Mouse (Mus musculus) brain, embryonic 18.5 days (tissue): Measurements from ENCODE around the gene Sh2b3.

Source experiments
- DNase-seq: peaks from one replicate; pipeline ENCODE4 v3.0.0-alpha.2; 2012; ENCODE audit warnings: low read depth, low spot score

Sh2b3 gene

DNA sequence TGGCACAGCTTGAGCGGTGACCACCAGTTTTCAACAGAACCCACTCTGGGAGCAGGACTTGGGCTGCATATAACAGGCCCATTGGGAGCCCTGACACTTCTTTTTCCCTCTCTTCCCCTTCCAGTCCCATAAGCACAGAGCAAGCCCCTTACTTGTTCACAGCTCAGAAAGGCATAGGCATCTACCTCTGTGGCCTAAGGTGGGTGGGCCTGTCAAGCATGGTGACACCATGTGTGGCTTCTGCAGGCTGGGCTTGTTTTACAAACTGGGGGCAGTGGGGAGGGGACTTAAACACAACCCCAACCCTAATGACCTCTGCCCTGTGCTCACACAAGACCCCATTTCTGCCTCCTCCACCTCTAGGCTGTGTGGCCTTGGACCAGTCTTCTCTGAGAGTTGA lies 13.8 kb downstream of the Sh2b3 start:
- no peak for DNase-seq

DNA sequence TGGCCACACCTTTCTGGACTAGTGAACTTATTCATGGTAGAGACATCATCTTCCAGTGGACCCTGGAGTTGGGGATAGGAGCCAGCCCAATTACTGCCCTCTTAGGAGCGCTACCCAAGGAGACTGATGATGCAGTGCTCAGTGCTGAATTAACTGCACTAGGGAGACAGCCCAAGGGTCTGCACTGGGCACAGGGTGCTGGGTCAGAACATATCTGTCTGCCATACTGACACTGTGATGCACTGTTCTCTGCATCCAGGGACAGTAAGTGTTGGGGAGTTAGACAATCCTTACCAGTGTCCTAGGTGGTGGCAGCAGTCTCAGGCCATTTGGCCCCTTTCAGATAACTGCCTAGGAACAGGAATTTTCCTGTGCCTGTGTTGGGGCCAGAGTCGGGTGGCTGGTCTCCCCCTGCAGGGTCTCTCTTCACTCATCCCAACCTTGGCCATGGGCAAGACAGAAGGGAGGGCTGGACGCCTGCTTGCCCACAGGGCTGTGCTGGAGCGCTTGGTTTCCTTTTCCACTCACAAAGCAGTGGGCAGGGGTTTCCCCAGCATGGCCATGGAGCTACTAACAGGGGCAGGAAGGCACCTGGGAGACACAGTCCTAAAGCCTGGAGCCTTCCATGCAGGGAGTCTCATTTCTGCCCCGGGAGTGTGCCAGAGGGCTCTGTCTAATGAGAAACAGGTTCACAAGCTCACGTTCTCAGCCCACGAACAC lies 14.5 kb downstream of the Sh2b3 start:
- DNase-seq, result no peak

DNA sequence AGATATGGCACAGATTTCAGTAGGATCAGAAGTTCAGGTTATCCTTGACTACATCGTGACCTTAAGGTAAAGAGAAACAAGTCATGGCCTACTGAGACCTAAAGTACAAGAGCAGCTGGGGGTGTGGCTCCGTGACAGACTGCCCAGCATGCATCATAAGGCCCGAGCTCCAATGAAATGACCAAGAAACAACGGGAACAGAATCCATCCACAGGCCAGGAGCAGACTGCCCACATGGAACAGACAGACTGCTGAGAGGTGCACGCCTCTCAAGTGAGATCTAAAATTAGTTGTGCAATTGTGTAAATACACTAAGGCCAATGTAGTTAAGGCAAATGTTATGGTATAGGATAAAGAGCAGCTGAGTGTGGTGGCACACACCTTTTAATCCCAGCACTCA lies 15.9 kb downstream of the Sh2b3 start:
- DNase-seq, result no peak

DNA sequence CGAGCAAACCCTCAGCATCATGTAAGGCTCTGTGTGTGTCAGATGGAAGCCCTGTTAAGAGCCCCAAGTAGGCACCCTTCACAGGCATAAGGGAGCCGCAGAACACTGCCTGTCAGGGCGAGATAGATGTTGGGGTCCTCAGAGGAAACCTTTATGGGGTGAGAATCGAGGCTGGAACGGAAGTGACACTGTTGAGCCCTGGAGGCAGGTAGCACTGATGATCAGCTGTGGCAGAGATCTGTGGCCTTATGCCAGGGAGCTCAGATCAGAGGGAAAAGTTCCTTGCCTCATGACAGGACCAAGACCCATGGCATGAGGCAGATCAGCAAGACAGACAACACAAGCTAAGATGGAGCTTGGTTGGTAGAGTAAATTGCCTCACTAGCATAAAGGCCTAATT lies 16.3 kb downstream of the Sh2b3 start:
- no peak for DNase-seq

DNA sequence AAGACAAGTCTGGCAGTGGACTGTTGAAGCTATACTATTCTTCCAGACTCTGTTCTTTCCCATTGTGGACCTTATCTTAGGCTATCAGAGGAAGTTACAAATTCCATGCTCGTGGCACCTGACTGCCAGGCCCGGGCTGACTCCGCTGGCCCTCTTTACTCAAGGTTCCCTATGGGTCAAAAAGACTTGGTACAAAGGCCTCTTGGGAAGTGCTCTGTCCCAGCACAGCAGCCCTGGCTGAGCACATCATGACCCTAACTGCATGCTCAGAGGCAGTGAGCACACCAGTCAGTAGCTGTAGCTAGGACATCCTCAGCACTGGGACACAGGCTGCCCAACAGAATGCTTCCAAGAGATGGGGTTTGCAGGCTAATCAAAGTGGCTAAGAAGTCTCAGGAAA lies 16.8 kb downstream of the Sh2b3 start:
- DNase-seq, result no peak

- no peak for DNase-seq
These were observed 17.3 kb downstream of the Sh2b3 start for GRCm38 (mm10) chr5:121820161-121820560.

- no peak for DNase-seq
These were observed 17.9 kb downstream of the Sh2b3 start for GRCm38 (mm10) chr5:121819559-121819958.

DNA sequence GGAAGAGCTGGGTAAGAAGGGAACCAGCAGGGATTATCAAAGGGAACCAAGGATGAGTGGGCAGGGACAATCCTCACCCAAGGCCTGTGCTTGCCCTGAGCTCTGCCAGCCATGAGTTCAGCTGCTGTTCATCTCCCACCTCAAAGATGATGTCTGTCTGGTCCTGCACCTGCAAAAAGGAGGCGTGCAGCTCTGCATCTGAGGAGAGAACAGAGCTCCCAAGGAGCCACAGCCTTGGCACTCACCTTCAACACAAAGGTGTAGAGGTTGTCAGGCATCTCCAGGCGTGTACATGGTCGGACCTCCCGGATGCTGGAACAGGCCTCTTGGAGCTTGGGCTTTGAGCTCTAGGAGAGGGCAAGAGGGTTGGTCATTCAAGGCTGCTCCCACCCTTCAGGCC lies 18.6 kb downstream of the Sh2b3 start:
- DNase-seq, result no peak

DNA sequence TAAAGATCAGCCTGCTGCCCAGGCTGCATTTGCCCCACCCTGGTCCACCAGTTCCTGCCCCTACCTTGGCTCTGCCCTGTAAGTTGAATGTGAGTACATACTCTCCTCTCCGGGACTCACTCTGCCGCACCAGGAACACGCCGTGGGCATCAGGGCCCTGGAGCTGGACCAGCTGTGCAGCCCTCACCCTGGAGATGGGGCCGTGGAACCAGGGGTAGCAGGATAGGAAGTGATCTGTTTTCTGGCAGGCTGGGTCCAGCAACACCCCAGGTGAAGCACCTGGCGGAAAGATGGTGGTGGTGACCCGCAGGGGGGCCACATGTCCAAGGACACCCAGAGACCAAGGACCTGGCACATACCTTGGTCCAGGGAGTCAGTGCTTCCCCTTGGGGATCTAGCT lies 19.0 kb downstream of the Sh2b3 start:
- no peak for DNase-seq

DNA sequence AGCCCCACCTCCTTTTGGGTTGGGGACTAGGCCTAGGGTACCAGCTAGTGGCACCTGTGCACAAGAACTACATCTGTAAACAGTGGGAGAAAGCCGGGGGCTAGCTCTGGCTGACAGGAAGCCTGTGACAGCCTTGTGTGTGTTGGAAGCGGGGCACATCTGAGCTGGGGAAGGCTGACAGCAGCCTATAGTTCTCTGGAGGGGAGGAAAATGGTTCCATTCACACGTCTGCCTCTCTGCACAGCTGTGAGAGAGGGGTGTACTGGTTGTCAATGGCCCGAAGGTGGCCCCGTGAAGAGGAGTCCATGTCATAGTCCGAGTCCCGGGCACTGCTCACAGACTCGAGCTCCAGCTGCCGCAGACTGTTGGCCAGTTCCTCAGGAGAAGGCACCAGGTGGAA lies 19.9 kb downstream of the Sh2b3 start:
- DNase-seq, result no peak

- DNase-seq, result no peak
These were observed 20.8 kb downstream of the Sh2b3 start for GRCm38 (mm10) chr5:121816611-121817010.

DNA sequence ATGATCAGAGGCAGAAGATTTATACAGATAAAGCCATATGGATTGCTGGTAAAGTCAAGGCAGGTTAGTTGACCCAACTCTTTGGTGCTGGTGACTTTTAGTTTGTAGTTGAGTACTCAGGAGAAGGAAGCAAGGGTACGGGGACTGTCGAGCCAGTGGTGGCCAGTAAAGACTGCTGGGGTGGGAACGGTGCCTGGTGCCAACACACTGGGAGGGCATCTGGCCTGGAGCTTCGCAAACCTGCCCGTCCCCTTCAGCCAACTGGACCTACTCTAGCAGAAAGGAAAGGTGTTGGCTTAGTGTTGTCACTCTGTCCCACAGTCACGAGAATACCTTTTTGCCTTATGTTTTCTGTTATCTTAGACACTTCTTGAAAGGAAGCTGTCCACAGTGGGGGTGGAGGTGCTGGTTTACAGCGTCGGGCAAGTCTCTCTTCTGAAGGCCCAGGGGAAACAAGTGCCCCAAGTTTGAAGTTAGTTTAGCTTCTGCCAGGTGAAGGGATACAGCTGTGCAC lies 21.5 kb downstream of the Sh2b3 start:
- DNase-seq, result no peak

- DNase-seq, result no peak
These were observed 22.4 kb downstream of the Sh2b3 start for GRCm38 (mm10) chr5:121815067-121815466.

- DNase-seq, result no peak
These were observed 23.7 kb downstream of the Sh2b3 start for GRCm38 (mm10) chr5:121813744-121814143.

GRCm38 (mm10) chr5:121812526-121813243 lies 24.8 kb downstream of the Sh2b3 start:
- DNase-seq, result no peak

DNA sequence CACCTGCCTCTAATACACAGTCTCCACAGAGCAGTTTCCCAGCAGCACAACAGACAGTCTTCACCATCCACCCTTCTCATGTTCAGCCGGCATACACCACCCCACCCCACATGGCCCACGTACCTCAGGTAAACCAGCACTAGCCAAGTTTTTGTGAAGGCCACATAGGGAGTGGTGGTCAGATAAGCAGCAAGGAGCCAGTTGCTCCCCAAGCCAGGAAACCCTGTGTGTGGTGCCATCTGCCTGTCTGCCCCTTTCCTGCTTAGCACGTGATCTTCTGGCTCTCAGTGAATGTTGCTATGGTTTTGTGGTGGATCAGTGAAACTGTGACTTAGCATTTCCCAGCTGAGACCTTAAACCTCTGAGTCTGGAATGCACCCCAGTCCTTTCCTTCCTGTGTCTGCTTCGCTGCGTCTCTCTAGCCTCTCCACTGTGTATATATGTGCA lies 25.9 kb downstream of the Sh2b3 start:
- no peak for DNase-seq

- DNase-seq, result no peak
These were observed 26.9 kb downstream of the Sh2b3 start for GRCm38 (mm10) chr5:121810331-121811151.

GRCm38 (mm10) chr5:121809667-121810224 lies 27.7 kb downstream of the Sh2b3 start:
- no peak for DNase-seq

DNA sequence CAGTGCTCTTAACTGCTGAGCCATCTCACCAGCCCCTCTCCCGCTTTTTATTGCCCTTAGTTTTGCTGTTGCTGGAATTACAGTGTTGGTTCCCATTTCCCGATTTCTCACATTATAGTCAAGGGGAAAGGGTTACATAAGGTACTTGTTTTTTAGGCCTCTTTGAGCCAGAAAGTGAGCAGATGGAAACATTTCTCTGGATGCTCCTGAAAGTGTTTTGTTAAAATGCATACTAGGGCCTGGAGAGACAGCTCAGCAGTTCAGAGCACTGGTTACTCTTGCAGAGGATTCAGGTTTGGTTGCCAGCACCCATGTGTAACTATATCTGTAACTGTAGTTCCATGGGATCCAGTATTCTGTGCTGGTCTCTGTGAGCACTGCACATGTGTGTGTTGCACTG lies 29.2 kb downstream of the Sh2b3 start:
- no peak for DNase-seq

GRCm38 (mm10) chr5:121807186-121807585 lies 30.3 kb downstream of the Sh2b3 start:
- DNase-seq, result no peak

- DNase-seq, result no peak
These were observed 39.0 kb downstream of the Sh2b3 start for GRCm38 (mm10) chr5:121798447-121798846.

DNA sequence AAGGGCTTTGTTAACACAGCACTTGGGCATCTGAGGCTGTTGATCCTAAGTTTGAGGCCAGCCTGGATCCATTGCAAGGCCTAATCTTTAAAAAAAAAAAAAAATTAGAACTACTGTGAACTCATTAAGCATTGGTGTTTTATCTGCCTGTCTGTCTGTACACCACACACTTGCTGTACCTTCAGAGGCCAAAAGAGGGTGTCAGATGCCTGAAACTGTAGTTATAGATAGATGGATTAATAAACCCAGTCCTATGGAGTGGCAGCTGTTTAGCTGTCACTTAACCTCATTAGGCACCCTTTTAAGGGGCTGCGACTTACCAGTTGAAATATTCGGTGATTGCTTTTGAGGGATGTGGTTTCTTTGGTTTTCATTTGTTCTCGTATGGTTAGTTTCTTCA lies 41.6 kb downstream of the Sh2b3 start:
- no peak for DNase-seq
